Mouse (Mus musculus): ENCODE data around the gene Fbxl16. TPM values are rescaled to one million over a fixed set of nuclear protein-coding genes. Genes with fewer than 3 reads are reported as not detected.

Gene Fbxl16
- total RNA-seq (2021), result 10 to 100 TPM; 24.8 to 26.9 TPM
- long read RNA-seq, experiment 1, transcript Fbxl16-201 (6 exons, 3,489 nt), result major isoform, 9 of 20 reads
- long read RNA-seq, experiment 1, partial matches to known transcripts, result 7 of 20 reads
- long read RNA-seq, experiment 1, other reads (novel, unspliced or antisense), result 2 of 20 reads
- long read RNA-seq, experiment 2, transcript Fbxl16-201 (6 exons, 3,489 nt), result major isoform, 7 of 25 reads
- long read RNA-seq, experiment 2, partial matches to known transcripts, result 13 of 25 reads
- long read RNA-seq, experiment 2, other reads (novel, unspliced or antisense), result 3 of 25 reads

GRCm38 (mm10) chr17:25808789-25809605 is at the start of gene Fbxl16:
Gene Fbxl16 (plus strand): TSS chr17:25809085.
- peak in 1 of 2 experiments; percentile 55 for DNase-seq (ENCODE audit: low spot score in 2 of 2)

- DNase-seq (ENCODE audit: low spot score in 2 of 2), result no peak
These were observed 48.7 kb upstream of the Fbxl16 start for GRCm38 (mm10) chr17:25760148-25760547.

DNA sequence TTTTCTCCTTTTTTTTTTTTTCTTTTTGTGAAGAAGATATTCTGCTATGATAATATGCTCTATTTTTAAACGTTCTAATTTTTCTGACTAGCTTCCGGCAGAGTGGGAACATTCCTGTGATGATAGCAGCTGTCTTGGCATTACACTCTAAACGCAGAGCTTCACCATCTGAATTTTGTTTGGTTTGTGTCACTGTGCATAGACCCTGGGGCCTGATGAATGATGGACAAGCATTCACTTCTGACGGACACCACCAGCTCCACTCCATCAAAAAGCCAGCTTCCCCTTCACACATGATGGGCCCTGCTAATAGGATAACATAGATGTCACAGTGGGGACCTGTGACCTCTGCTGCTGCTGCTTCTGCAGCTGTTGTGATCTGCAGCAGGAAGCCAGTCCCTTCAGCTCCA is 47.3 kb upstream of the Fbxl16 start:
- DNase-seq (ENCODE audit: low spot score in 2 of 2), result no peak

DNA sequence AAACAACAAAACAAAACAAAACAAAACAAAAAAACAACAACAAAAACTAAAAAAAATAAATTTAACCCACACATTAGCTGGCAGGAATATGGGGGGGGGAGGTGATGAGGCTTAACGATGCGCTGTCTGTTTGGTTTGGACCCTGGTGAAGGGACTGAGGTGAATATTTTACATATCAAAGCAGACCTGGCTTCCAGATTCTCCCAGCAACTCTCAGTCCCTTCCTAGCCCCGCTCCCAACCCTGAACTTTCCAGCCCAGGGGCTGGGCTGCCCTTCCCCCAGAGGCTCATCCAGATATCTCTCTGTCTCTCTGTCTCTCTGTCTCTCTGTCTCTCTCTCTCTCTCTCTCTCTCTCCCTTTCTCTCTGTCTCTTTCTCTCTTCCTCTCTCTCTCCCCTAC is 46.3 kb upstream of the Fbxl16 start:
- no peak for DNase-seq (ENCODE audit: low spot score in 2 of 2)

GRCm38 (mm10) chr17:25765886-25766285 is 43.0 kb upstream of the Fbxl16 start:
- DNase-seq (ENCODE audit: low spot score in 2 of 2), result no peak

- no peak for DNase-seq (ENCODE audit: low spot score in 2 of 2)
These were observed 39.6 kb upstream of the Fbxl16 start for GRCm38 (mm10) chr17:25769331-25769730.

DNA sequence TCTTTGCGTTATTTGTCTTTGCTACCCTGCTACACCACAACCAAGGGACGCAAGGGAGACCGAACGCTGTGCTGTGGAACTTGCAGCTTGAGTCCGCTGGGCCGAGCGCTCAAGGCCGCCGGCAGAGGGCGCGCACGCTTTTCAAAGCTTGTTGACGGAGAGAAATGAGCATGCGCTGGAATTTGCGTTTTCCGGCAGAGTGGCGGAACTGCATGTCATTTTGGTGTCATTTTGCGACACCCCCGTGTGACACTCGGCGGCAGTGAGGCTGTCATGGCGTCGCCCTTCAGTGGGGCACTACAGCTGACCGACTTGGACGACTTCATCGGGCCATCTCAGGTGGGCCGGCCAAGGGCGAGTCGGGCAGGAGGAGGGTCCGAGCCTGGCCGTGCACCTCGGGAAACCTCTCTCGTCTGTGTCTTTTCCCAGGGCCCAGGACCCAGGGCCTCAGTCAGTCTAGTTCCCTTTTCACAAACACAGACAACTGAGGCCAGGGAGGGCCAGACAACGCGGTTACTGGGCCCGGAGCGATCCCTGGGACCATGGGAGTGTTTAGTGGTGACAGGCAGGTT is 35.2 kb upstream of the Fbxl16 start, which contains the start of gene Narfl:
Narfl (plus strand) TSS at position 228 of the 572 bp plus-strand sequence.
- DNase-seq (ENCODE audit: low spot score in 2 of 2), result peak; percentile 97 to 98

DNA sequence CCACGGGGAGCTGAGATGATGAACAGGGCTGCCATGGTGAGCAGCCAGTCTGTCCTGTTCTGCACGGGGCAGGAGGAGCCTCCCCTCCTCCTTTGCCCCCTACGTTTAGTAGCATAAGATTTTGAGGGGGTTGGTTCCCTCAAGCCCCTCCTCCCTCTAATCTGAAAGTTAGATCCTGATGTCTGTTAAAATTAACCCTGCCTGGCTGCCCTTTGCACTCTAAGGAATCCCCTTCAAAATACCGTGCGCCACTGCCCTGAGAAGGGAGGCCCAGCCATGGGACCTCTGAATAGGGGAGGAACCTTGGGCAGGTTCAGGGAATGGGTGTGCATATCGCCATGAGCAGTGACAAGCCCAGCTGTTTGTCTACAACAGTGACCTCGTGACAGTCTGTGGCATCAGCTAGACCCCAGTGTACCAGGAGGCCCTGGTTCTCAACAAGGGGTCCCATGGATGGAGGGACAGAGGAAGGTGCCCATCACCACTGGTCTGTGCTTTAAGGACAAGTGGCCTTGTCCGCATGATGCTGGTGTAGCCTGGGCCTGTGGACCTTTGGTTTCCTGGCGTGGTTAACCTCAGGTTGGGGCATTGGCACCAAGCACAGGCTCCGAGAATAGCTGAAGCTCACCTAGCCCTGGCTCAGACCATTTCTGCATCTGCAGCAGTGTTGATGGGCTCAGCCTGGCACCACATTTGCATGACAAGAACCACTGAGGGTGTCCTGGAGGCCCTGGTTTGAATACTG is 33.4 kb upstream of the Fbxl16 start:
- DNase-seq (ENCODE audit: low spot score in 2 of 2), result no peak

- DNase-seq (ENCODE audit: low spot score in 2 of 2), result no peak
These were observed 30.9 kb upstream of the Fbxl16 start for GRCm38 (mm10) chr17:25777948-25778347.

DNA sequence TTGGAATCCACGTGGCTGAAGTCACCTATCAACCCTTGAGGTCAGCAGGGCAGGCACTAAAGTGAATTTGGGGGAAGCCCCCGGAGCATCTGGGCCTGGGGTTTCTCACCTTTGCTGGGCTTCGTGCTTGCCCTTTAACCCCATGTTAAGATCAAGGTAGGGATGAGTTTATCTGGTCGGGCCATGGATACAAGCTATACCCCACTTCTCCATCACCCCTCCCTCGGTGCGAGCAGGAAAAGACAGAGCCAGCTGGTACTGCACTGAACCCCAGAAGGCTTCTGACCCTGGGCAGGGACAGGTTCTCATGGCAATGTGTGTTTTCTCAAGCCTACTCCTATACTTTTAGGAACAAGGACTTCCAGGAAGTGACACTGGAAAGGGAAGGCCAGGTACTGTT is 27.5 kb upstream of the Fbxl16 start:
- no peak for DNase-seq (ENCODE audit: low spot score in 2 of 2)

- no peak for DNase-seq (ENCODE audit: low spot score in 2 of 2)
These were observed 25.8 kb upstream of the Fbxl16 start for GRCm38 (mm10) chr17:25783086-25783485.

GRCm38 (mm10) chr17:25783861-25784574 is 24.9 kb upstream of the Fbxl16 start:
- no peak for DNase-seq (ENCODE audit: low spot score in 2 of 2)

DNA sequence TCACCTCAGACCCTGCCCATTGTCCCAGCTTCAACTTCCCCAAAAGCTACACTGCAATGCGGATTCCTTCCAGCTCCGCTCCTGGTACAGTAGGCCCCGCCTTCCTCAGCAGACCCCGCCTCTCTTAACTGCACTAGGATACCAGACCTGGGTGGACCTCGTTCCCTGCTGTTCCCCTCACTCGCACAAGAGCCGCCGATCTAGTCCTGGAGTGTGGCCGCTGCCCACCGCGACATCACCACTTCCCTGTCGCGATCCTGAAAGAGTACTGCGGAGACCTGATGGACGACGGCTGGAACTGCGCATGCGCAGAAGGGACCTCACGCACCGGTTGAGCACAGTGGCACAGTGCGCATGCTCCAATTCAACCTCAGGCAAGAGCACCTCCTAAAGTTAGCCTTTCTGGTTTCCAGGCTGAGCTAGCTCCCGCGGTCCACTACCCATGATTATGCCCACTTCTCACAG is 23.6 kb upstream of the Fbxl16 start, which contains the start of gene Haghl:
Haghl (minus strand) TSS at position 393 of the 465 bp plus-strand sequence.
- DNase-seq (ENCODE audit: low spot score in 2 of 2), result peak; percentile 88 to 93

DNA sequence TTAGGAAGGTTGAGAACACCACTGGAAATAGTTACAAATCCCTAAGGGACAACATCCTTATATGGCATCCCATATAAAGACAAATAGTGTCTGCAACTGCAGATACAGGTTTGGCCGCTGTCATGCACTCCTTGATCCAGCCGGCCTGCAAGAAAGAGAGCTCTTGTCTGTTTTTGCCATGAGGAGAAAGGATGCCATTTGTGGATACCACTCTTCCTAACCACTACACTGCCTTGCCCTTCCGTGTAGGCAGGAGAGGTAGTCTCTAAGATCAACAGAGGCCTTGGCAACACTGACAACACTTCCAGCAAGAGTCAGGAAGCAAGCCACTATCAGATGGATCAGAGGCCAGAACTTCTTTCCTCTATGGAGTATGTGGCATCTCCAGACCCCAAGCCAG is 22.6 kb upstream of the Fbxl16 start, which contains the start of gene Ccdc78:
Ccdc78 (plus strand) TSS at position 301 of the 400 bp plus-strand sequence.
- no peak for DNase-seq (ENCODE audit: low spot score in 2 of 2)

DNA sequence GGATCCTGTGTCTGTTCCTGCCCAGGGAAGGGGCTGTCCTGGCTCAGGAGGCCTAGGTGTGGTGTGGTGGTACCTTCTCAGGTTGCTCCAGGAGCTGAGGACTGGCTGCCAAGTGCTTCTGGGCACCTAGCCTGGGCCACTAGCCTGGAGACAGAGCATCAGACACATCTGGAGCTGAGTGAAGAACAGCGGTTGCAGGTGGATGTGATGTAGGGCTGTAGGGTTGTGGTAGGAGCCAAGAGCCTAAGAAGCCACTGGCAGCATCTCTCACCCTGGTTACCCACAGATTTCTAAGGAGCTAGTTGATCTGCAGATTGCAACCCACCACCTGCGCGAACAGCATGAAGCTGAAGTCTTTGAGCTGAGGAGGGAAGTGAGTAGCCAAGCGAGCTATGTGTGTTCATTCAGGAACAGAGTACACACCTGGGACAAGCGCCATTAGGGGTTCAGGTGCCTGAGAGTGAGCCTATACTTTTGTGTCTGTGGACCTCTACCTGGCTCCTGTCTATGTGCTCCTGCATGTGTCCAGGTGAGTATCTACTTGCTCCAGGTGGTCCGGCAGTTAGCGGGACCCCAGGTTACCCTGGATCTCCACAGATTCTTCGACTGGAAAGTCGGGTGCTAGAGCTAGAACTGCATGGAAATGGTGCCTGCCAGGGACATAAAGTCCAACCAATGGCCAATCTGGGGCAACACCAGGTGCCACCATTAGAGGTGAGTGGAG is 21.9 kb upstream of the Fbxl16 start:
- no peak for DNase-seq (ENCODE audit: low spot score in 2 of 2)

GRCm38 (mm10) chr17:25791320-25791842 is 17.5 kb upstream of the Fbxl16 start:
- DNase-seq (ENCODE audit: low spot score in 2 of 2), result no peak

DNA sequence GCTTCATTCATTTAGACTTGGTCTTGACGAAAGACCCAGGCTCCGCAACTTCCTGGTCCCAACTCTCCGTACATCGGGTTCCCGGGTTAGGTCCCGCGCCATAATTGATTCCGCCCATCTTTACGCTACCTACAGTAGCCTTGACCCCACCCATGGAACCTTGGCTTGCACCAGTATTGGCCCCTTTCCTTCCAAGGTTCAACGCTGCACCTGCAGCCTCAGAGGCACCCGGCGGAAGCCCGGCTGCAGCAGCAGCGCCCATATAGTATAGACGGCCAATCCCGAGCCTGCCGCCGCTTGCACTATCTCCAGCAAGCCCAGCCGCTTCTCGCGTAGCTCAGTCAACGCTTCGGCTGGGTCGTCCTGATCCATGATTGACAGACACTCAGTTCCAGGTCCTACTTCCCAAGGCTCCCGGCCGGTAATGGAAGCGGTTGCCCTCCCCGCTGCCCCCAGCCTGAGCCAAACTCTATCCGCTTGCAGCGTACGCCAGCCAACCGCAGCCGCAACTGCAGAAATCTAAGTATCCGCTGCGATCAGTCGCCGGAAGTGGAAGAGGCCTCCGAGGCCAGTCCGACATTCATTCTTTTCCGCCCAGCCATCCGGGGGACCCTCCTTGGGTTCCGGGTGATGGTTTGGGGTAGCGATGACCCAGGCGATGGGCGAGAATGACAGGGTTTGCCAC is 16.9 kb upstream of the Fbxl16 start:
- DNase-seq (ENCODE audit: low spot score in 2 of 2), result peak; percentile 75

GRCm38 (mm10) chr17:25792615-25793014 is 16.3 kb upstream of the Fbxl16 start, which contains the start of gene Fam173a:
Gene Fam173a (minus strand): TSS chr17:25792901.
- peak in 1 of 2 experiments; percentile 68 for DNase-seq (ENCODE audit: low spot score in 2 of 2)

GRCm38 (mm10) chr17:25794197-25794596 is 14.7 kb upstream of the Fbxl16 start:
- no peak for DNase-seq (ENCODE audit: low spot score in 2 of 2)

All from adrenal gland, postnatal 4 days (tissue).